Mouse (Mus musculus): ENCODE data around the gene Tuba8.

DNA sequence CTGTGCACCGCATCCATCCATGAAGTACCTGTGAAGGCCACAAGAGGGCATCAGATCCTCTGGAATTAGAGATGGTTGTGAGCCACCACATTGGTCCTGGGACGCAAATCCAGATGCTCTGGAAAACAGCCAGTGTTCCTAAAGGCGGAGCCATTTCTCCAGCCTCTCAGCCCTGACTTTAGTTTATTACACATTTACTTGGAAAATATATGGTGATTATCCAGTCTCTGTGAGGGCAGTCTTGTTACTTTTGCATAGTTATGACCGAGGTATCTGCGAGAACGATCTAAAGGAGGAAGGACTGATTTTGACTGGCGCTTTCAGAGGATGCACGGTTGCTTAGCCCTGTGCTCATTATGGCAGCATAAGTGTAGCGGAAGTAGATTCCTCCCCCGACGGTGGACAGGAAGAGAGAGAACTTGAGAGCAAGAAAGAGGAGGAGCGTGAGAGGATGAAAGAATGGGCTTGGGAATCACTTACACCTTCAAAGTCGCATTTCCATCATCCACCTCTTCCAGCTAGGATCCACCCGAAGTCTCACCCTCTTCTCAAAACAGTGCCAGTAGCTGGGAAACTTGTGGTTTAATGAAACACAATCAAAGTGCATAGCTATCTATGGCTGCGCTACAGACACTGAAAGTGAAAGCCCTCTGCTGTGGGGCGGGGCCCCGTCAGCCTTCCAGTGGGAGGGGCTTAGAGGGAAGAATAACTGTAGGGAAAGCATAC is 61.7 kb downstream of the Tuba8 start:
- TF ChIP-seq CTCF (IDR thresholded peaks at IDR 0.05; ENCODE audit: low read depth) (peak; percentile 94), EP300 (IDR thresholded peaks at IDR 0.05; ENCODE audit: low read depth) (no peak)
